13 mouse cellular contexts compared by ENCODE assay signal in the genomic region with DNA sequence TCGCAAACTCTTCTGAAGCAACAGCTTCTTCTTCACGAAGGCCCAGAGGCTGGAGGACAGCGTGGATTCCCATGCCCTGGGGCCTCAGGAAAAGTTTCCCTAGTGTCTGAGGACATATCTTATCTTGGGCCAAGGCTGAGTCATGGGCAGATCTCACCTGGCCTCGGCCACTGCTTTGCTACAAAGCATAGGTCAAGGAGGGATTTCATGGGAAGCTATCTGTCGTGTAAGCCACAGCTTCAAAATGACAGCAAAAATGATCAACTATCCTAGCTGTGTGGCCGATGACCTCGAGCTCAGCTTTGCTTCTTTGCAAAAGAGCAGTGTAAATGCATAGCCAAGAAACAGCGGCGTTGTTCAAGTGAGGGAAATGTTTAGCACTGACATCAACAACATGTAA. TPM values are rescaled to one million over a fixed set of nuclear protein-coding genes. Genes with fewer than 3 reads are reported as not detected.
DNase-seq lines count a peak whose midpoint lies in the region; ATAC-seq and TF ChIP-seq lines count a peak whose summit lies in the region.
"Had no signal": no experiment of that assay in that cellular context is flagged by ENCODE, and none has a peak within 500 bp of the region (broad histone marks: within the 10 kb centered on the region; RNA-seq: fewer than 3 reads in every experiment).

No protein-coding gene starts in this region.

- no peaks in the 10 kb centered on the region for H3K27me3 ChIP-seq in heart, embryonic 16.5 days (ENCODE audit: control insufficient read depth, insufficient read depth, low read length)
- H3K27me3 ChIP-seq in lung, postnatal 0 days (replicated peaks; ENCODE audit: insufficient read depth, low read length), result no peaks in the 10 kb centered on the region
- no peaks in the 10 kb centered on the region for H3K27me3 ChIP-seq in intestine, embryonic 14.5 days (replicated peaks; ENCODE audit: control insufficient read depth, insufficient read depth, low read length)
- H3K27me3 ChIP-seq: embryonic facial prominence, embryonic 12.5 days; midbrain, embryonic 12.5 days; stomach, embryonic 15.5 days had no signal

- no peak for DNase-seq in heart, postnatal 36 days
- no peak for DNase-seq in lung, postnatal 0 days (ENCODE audit: low spot score)
- DNase-seq in lung, postnatal 4 days, result no peak
- no peak for DNase-seq in intestine, embryonic 14.5 days (ENCODE audit: low spot score)
- no peak for DNase-seq in thymus, postnatal 25 days
- no peak for DNase-seq in layer of hippocampus, adult 18-20 months (ENCODE audit: low spot score in 2 of 2)
- DNase-seq: layer of hippocampus, postnatal 36 days had no signal

- H3K9me3 ChIP-seq in heart, embryonic 16.5 days (replicated peaks; ENCODE audit: control insufficient read depth, low read length), result no peaks in the 10 kb centered on the region
- no peaks in the 10 kb centered on the region for H3K9me3 ChIP-seq in lung, postnatal 0 days (ENCODE audit: low read length)
- H3K9me3 ChIP-seq in intestine, embryonic 14.5 days (ENCODE audit: control insufficient read depth, low read length), result no peaks in the 10 kb centered on the region
- H3K9me3 ChIP-seq: embryonic facial prominence, embryonic 12.5 days; midbrain, embryonic 12.5 days; stomach, embryonic 15.5 days had no signal

- intact Hi-C loops in heart, postnatal 36 days (cut with DNase I), result no loop called here

- H3K36me3 ChIP-seq in heart, embryonic 16.5 days (ENCODE audit: control insufficient read depth, insufficient read depth), result no peaks in the 10 kb centered on the region
- no peaks in the 10 kb centered on the region for H3K36me3 ChIP-seq in lung, postnatal 0 days (ENCODE audit: insufficient read depth, low read length)
- H3K36me3 ChIP-seq in intestine, embryonic 14.5 days (ENCODE audit: control insufficient read depth, insufficient read depth, low read length), result no peaks in the 10 kb centered on the region
- H3K36me3 ChIP-seq: embryonic facial prominence, embryonic 12.5 days; midbrain, embryonic 12.5 days; stomach, embryonic 15.5 days had no signal

- no peak for TF ChIP-seq EP300 in lung, postnatal 0 days (IDR thresholded peaks at IDR 0.05)

- H3K27ac ChIP-seq in heart, embryonic 16.5 days (ENCODE audit: low read length), result peak overlapping the region; percentile 82
- H3K27ac ChIP-seq in lung, postnatal 0 days (ENCODE audit: low read length), result peak overlapping the region; percentile 82
- no peak overlapping the region for H3K27ac ChIP-seq in intestine, embryonic 14.5 days (ENCODE audit: low read depth)
- H3K27ac ChIP-seq: embryonic facial prominence, embryonic 12.5 days; hindbrain, postnatal 0 days; liver, embryonic 14.5 days; midbrain, embryonic 12.5 days had no signal

- ATAC-seq in heart, embryonic 16.5 days (replicated peaks; ENCODE audit: extremely low read depth, insufficient read depth, low FRiP score), result no peak
- 0 out of 2 replicates have a peak, but pooled peaks have one; percentile 4 for ATAC-seq in lung, postnatal 0 days
- ATAC-seq in intestine, embryonic 14.5 days (replicated peaks; ENCODE audit: low FRiP score, low TSS enrichment, low read depth), result 0 out of 2 replicates have a peak, but pooled peaks have one; percentile 12

- no peak for TF ChIP-seq CTCF in lung, postnatal 0 days (IDR thresholded peaks at IDR 0.05)

- H3K9ac ChIP-seq in heart, embryonic 16.5 days (ENCODE audit: low read length), result no peak overlapping the region; the same call in 1 of the 2 replicates
- no peak overlapping the region for H3K9ac ChIP-seq in lung, postnatal 0 days (replicated peaks; ENCODE audit: low read depth)
- no peak overlapping the region for H3K9ac ChIP-seq in intestine, embryonic 14.5 days (ENCODE audit: low read length)
- H3K9ac ChIP-seq: embryonic facial prominence, embryonic 12.5 days; liver, embryonic 14.5 days; midbrain, embryonic 12.5 days; stomach, embryonic 15.5 days had no signal

- H3K4me2 ChIP-seq in heart, embryonic 16.5 days (ENCODE audit: low read depth, low read length), result peak overlapping the region; percentile 41; the same call in 1 of the 2 replicates
- no peak overlapping the region for H3K4me2 ChIP-seq in lung, postnatal 0 days (replicated peaks; ENCODE audit: low read depth, low read length)
- H3K4me2 ChIP-seq in intestine, embryonic 14.5 days (ENCODE audit: low read length), result no peak overlapping the region
- H3K4me2 ChIP-seq: embryonic facial prominence, embryonic 12.5 days; midbrain, embryonic 12.5 days had no signal

- H3K4me1 ChIP-seq in heart, embryonic 16.5 days (ENCODE audit: control insufficient read depth, insufficient read depth, low read length), result peaks cover 38% of the 10 kb centered on the region
- peaks cover 15% of the 10 kb centered on the region; the same call in 1 of the 2 replicates for H3K4me1 ChIP-seq in lung, postnatal 0 days (ENCODE audit: insufficient read depth, low read depth, low read length)
- H3K4me1 ChIP-seq in intestine, embryonic 14.5 days (replicated peaks; ENCODE audit: control insufficient read depth, insufficient read depth, low read length), result 0 out of 2 replicates have a peak, but pooled peaks cover 6% of the 10 kb centered on the region

- H3K4me3 ChIP-seq in heart, embryonic 16.5 days (ENCODE audit: low read length), result no peak overlapping the region
- H3K4me3 ChIP-seq in lung, postnatal 0 days (ENCODE audit: low read depth, low read length), result no peak overlapping the region
- no peak overlapping the region for H3K4me3 ChIP-seq in intestine, embryonic 14.5 days (ENCODE audit: low read depth, low read length)
- H3K4me3 ChIP-seq: embryonic facial prominence, embryonic 12.5 days; midbrain, embryonic 12.5 days; stomach, embryonic 15.5 days had no signal

- 70% methylated on average over 9 of the region's 9 CpGs for WGBS in heart, embryonic 16.5 days
- WGBS in lung, postnatal 0 days, result 56% methylated on average over 9 of the region's 9 CpGs
- WGBS in intestine, embryonic 14.5 days, result 68% methylated on average over 9 of the region's 9 CpGs

RNA-seq across cellular contexts. Expression of a gene that starts 51.7 kb away (rescaled TPM):
- polyA plus RNA-seq in heart, embryonic 16.5 days (2015; fragmentation: Nextera tagmentation; extraction: Ambion mirVana), result 16.8 and 18.1 TPM in 2 replicates
- total RNA-seq in heart, postnatal 36 days (2021), result 10 to 100 TPM; 22.0 to 24.0 TPM
- polyA plus RNA-seq in lung, postnatal 0 days (2015; fragmentation: Nextera tagmentation; extraction: Ambion mirVana), result 18.4 and 18.7 TPM in 2 replicates
- polyA plus RNA-seq in intestine, embryonic 14.5 days (2014; fragmentation: Nextera tagmentation; extraction: Ambion mirVana), result 30.4 and 31.5 TPM in 2 replicates
- total RNA-seq in layer of hippocampus, adult 18-20 months (2021), result 10 to 100 TPM; 49.4 to 50.7 TPM
